Mouse (Mus musculus): Measurements from ENCODE around the gene Trappc10.

Trappc10 gene

DNA sequence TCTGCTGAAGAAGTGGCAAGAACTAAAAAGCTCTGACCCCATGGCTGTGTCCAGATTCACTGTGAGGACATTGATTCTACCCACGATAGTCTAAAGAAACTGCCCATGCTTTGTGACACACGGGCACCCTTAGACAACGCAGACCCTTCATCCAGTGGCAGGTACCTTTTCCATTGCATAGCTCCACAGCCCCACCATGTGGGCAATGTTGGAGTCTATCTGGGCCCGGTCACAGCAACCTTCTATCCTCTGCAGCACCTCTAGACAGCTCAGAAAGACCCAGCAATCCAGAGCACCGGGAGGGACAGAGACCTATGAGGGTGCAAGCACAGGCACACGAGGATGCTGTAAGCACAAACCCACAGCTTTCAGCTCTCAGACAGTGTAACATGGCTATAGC lies 33.1 kb downstream of the Trappc10 start:
- DNase-seq (ENCODE audit: low read depth, low spot score), result peak; percentile 35

DNA sequence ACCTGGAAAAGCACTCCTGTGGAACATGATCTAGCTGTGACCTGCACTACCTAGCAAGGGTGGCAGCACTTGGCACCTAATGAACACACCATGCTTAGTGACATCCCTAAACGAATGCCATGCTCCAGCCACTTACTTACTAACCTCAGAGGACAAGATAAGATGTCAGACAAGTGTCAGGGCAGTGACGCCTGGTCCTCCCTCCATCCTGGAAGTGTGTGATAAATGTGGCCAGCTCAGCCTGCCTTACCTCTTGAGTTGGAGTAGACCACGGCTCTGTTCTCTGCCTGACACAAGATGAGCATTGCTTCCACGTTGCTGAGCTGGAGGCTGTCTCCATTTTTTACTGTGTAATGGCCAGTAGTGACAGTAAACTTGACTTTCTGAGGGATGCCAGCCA lies 43.3 kb downstream of the Trappc10 start:
- DNase-seq (ENCODE audit: low read depth, low spot score), result no peak

DNA sequence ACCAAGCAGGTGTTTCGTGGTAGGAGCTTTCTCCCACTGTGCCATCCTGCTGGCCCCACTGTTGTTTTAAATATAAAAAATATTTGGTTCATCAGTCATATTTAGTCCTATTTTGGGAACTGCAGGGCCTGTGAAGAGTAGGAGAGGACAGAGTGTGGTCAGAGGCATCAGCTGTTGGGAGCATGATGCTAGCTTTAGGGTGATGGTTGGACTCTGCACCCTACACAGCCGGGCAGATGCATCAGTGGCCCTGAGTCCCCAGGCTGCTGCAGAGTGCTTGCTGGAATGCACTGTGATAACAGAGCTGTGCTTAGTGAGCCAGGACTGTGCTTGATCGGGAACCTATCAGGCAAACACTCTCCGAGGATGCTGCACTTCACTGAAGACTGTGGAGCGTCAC lies 51.5 kb downstream of the Trappc10 start:
- no peak for DNase-seq (ENCODE audit: low read depth, low spot score)

DNA sequence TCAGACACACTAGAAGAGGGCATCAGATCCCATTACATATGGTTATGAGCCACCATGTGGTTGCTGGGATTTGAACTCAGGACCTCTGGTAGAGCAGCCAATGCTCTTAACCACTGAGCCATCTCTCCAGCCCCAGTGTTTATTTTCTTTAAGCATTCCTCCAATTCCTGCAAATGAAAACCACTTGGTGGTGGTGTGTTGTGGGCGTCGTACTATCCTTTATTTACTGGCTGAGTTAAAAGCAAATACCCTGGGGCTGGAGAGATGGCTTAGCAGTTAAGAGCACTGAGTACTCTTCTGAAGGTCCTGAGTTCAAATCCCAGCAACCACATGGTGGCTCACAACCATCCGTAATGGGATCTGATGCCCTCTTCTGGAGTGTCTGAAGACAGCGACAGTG lies 58.4 kb downstream of the Trappc10 start:
- DNase-seq (ENCODE audit: low read depth, low spot score), result peak; percentile 16

DNA sequence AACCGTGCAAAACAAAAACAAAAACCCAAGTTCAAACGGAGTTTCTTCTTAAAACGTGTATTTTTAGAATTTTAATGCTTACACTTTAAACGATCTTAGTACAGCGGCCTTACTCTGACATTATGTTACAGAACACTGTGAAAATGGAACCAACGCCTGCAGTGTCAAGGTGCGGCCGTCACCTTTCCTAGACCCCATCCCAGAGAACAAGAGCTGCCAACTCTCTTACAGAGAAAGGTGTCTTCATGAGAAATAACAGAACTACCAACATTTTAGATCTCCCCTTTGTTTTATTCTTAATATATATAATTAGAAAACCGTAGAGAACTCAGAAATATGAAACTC lies 59.1 kb downstream of the Trappc10 start:
- no peak for DNase-seq (ENCODE audit: low read depth, low spot score)

DNA sequence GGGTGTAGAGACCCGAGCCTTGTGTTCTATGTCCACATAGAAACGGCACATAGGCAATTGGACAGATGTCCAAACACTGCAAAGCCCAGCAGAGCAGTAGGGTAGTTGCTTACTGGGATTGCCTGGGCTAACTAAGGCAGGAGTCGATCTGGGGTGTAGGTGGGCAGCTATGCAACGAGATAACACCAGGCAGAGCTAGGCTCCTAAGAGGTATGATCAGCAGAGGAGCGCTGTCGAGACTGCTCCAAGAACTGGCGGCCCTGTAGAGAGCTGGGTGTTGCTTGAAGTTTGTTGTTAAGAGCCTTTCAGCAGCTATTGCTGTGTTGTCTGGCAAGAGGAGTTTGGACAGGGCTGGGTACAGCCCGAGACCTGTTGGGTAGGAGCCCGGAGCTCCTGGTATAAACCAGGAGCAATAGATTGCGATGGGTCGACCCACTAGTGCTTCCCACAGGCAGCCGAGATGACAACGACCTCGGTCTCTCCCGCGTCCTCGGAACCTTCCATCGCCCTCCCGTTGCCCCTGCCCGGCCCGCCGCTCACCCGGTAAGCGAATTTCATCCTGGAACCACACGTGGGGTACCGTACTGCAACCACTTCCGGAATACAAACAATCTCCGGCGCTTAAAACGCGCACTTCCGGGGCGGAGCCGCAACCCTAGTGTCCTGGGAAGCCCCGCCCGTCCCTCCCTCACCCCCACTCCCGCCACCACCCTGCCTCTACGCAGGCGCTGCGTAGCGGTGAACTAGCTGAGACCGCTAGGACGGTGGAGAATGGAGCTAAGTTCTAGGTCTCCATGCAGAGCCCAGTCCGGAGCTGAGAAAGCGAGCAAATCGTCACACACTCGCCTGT lies 59.7 kb downstream of the Trappc10 start, which contains the start of gene Pwp2:
Gene Pwp2 (minus strand): TSS at position 619 of the 850 bp plus-strand sequence.
- DNase-seq (ENCODE audit: low read depth, low spot score), result peak; percentile 96

DNA sequence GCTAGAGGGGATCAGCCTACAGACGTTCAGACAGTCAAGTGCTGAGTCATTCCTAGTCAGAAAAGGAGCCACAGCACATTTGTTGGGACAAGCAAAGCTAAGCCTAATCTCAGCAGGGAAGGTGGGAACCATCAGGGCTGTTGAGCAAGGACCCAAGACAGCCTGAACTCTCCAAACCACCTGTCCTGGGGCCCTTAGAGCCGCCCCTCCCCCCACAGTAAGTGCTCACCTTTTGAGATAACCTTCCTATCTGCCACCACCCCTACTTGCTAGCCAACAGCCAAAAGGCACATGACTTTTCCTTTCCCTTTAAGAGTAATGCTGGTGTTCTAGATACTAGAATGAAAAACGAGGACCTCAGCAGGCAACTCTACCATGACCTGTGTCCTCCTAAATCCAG lies 60.9 kb downstream of the Trappc10 start:
- no peak for DNase-seq (ENCODE audit: low read depth, low spot score)

DNA sequence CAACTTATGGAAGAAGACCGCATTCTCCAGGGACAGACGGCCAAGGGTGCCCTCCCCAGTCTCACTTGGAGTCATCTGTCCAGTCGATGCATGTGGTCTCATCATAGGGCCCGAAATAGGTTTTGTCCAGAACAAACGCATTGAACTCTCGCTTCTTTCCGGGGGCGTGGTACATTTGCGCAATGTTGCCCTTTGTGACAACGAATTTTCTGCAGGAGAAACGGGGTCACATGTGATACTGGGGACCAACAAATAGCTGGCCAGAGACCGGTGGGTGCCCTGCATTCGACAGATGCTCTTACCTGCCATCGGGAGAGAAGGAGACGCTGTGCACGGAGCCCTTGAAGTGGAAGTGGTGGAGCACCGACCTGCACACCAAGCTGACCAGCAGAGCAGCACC lies 62.1 kb downstream of the Trappc10 start:
- DNase-seq (ENCODE audit: low read depth, low spot score), result no peak

DNA sequence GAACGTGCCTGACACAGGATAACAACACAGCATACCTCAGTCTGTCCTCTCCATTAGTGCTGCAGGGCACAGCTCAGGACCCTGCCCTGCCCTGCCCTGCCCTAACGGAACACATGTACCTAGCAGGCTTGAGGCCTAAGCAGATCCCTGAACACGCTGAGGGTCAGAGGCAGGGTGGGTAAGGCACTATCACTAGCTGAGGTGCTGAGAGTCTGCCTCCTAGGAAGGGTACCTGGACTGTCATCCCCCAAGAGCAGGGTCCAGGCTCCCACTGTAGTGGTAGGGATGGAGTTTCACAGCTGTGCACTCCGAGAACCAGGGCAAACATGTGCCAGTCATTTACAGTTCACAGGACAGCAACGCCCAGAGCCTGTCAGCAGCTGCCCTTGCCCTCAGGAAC lies 70.0 kb downstream of the Trappc10 start:
- DNase-seq (ENCODE audit: low read depth, low spot score), result no peak

DNA sequence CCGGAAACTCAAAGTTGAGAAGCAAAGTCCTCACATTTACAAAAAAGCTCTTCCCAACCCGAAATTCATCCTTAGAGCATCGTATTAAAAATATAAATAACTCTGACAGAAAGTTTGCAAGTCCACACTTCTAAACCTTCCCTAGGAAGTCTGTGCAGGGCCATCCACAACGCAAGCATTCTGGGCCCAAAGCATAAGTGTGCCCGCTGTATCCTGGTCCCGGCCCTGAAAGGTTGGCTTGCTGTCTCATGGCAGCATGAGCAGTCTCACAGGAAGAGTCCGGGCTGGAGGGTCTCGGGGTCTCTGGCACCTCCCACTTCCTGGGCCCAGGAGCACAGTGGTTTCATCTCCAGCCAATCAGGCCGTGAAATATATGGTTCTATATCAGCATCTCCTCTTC lies 72.9 kb downstream of the Trappc10 start:
- DNase-seq (ENCODE audit: low read depth, low spot score), result no peak

DNA sequence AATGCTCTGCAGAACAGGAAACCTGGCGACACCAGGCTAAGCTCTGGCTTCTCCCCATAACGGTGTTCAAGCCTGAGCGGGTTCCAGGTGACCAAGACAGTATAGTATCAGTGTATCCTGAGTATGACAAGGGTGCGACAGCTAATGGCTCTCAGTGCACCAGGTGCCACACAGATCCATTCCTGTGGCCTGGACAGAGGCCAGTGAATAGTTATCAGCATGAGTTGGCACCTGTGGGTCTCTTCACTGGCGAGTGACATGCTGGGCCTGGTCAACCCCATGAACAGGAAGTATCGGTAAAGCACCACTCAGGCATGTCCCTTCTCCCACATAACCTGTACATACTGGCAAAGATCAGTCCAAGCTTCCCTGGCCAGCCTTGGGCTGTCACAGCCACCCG lies 73.4 kb downstream of the Trappc10 start:
- DNase-seq (ENCODE audit: low read depth, low spot score), result peak; percentile 8

DNA sequence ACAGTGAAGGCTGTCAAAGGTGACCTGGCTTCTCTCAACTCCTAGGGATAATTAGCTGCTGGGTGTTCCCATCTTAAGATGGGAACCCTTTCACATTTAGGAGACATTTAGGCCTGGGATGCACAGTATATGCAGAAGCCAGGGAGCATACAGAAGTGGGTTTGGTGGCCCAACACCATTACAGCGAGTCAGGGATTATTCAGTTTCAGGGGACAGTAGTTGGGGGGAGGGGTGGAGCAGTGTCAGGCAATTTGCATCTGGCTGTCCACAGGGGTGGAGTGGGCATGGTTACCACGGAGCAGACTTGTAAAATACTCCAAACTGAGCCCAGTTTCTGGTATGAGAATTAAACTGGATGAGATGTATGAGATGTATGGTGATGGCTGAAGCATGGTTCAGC lies 74.0 kb downstream of the Trappc10 start:
- peak; percentile 31 for DNase-seq (ENCODE audit: low read depth, low spot score)

DNA sequence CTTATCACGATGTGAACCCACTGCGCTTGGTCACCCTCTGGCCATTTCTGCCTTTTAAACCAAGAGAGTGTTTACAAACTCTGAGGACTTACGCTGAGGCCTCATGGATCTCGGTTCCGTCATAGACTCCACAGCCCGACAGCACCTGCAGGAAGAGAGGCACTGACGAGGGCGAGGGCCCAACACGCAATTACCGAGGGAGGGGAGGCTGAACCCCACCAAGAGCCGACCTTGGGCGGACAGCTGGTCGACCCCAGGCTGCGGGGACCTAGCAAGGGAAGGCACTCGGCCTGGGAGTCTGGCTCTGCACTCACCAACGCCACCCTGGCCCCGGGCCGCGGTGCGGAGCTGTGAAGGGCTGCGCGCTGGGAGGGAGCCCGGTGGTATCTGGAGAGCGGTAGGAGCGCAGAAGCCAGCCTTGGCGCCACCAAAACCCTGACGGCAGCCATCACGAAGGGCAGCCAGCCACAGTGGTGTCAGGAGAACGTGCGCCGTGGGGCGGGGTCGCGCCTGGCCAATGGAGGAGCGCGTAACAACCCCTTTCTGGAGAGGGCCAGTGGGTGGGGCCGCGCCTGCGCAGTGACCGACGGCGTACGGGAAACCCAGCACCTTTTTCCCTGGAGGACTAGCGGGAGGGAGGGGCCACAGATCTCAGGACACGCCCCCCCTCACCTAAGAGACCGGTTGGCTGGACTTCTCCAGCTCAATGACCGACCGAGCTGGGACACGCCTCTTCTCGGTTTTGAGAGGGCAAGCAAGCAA lies 75.0 kb downstream of the Trappc10 start, which contains the start of gene D10Jhu81e:
Gene D10Jhu81e (minus strand): TSS at position 502 of the 762 bp plus-strand sequence.
- DNase-seq (ENCODE audit: low read depth, low spot score), result peak; percentile 99

DNA sequence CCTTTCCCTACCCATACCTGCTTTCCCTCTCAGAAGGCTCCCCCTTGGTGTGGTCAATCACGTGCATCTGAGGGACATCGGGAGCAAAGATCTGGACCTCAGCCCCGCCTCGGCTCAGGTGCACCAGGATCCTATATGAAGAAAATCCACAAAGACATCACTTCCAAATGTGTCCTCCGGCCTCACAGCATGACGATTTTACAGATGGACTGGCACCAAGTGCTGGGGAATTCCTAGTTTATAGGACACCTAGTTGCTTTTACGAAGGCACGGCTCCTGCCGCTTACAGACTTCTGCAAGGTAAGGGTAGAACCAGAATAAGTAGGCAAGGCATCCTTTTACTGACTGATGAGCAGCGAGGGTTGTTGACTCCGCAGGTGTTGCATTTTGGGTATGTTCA lies 75.6 kb downstream of the Trappc10 start:
- DNase-seq (ENCODE audit: low read depth, low spot score), result no peak

DNA sequence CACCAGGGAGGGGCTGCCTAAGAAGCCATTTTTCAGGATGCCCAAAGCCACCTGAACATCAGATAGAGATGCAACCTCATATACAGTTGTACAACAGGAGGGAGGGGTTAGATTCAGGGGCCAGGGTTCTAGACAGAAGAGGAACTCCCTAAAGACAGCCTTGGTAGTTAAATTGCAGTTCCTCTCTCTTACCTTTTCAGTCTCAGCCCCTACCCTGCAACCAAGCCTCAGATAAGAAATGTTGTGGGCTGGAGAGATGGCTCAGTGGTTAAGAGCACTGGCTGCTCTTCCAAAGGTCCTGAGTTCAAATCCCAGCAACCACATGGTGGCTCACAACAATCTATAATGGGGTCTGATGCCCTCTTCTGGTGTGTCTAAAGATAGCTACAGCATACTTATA lies 76.7 kb downstream of the Trappc10 start:
- DNase-seq (ENCODE audit: low read depth, low spot score), result no peak

DNA sequence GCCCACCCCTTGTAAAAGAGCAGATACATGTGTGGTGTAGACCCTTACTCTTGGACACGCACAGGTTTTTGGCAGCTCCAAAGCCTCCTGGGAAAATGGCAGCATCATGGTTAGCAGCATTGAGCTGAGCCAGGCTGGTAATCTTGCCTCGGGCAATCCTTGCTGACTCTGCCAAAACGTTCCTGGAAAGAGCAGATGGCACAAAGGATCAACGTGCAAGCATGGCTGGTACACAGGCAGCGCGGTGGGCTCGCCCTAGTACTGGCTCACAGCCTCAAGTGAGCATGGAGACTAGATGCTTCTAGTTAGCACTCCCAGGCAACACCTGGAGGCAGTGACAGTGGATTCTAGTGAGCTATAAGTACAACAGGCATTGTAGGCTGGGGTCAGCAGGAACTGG lies 77.1 kb downstream of the Trappc10 start:
- no peak for DNase-seq (ENCODE audit: low read depth, low spot score)

DNA sequence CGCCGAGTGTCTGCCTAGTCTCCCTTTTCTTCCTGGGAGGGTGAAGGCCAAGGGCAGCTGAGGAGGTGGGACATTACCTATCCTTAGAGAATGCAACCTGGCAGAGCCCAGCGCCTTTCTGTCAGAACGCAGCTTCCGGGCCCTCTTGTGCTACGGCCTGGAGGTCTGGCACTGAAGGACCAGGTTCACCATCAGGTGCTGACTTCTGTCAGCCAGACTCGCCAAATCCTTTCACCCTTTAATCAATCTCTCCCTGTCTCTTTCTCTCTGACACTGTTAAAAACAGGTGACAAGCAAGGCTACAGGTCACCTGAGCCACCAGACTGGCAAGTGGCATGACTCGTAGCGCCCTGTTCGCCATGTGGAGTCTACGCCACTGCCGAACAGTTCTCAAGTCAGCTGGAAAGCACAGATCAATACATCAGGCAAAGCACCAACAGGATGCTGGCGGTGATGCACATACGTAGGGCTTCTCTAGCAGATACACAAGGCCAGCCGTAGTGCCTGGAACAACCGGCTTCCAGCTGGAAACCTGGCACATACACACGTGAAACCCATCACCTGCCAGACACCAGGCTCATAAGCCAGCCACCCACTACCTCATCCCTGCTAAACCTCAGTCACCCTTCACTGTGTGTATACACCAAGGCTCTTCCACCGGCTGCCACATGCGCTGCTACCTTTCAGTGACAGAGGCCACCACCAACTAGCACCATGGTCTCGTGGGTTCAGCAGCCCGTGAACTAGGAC lies 79.0 kb downstream of the Trappc10 start:
- no peak for DNase-seq (ENCODE audit: low read depth, low spot score)

DNA sequence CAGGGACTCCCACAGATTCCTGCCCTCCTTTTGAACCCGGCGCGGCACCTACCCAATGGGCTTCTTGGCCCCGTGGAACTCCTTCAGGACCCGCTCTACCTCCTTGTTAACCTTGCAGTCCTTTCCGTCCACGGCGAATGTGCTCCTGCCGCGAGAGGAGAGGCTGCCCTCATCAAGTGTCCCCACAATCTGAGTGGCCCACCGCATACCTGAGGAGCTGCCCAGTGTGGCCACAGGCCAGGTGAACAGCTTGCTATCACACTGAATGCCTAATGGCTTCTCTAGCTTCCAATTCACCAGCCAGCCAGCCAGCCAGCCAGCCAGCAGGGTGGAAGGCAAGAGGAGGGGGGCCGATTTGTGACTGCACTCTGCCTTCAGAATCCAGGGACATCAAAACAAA lies 79.7 kb downstream of the Trappc10 start:
- no peak for DNase-seq (ENCODE audit: low read depth, low spot score)

DNA sequence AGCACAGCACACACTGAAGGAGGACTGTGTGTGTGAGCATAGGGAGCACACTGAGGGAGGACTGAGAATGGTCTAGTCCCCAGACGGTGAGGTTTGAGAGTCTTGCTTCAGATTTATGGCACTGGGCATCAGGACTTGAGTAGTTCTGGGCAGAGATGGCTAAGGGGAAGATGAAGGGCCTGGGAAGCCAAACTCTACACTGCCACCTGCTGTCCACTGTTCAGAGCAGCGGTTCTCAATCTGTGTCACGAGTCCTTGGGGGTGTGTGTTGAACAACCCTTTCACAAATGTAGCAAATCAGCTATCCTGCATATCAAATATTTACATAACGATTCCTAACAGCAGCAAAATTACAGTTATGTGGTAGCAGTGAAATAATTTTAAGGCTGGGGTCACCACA lies 80.5 kb downstream of the Trappc10 start:
- DNase-seq (ENCODE audit: low read depth, low spot score), result peak; percentile 70

DNA sequence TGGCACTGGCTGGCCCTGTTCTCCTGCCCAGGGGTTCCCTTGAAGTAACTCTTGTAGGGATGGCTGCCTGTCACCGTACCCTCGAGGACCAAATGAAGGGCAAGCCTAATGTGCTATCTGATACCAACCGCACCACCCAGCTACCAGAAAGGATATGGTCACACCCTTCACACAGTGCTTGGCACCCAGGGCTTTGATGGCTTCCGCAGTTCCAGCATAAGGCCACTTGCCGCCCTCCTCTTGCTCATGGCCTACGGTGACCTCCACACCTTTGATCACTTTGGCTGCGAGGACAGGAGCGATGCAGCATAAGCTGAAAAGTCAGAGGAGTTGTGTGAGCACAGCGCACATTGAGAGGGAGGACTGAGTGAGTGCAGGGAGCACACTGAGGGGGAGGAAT lies 81.2 kb downstream of the Trappc10 start:
- no peak for DNase-seq (ENCODE audit: low read depth, low spot score)

DNA sequence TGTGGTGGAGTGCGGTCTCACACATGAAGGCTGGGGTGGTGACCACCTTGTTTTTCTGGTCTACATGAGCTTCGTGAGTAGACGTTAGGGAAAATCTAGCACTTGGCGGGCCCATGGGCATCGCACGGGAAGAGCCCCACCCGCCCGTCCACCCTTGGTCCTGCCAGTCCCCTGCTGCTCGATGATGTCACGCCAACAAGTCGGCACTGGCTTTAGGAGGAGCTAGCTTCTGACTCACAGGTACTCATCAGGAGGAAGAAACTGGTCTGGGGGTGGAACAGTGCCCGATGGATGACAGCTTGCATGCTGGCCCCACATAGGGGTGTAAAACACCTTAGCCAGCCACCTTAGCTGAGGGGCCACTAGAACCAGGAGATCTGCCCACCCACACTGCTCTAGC lies 81.8 kb downstream of the Trappc10 start:
- DNase-seq (ENCODE audit: low read depth, low spot score), result no peak

DNA sequence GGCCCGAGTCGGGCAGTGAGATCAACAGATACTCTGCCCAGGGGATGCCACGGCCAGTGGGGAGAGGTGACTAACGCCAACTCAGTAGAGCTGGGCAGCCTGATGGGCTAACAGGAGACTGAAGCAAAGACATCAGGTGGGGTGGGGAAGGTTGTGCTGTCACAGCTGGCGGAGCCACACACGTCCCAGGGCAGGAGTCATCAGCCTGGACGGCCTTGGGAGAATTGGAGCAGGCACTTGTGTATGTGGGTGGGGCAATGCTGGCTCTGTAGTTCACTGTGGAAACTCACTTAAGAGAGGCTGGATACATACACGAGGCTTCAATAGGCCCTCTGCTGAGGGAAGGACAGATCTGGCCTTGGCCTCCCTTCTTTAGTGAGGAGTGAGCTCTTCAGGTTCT lies 83.3 kb downstream of the Trappc10 start:
- no peak for DNase-seq (ENCODE audit: low read depth, low spot score)
